In the genomic region with DNA sequence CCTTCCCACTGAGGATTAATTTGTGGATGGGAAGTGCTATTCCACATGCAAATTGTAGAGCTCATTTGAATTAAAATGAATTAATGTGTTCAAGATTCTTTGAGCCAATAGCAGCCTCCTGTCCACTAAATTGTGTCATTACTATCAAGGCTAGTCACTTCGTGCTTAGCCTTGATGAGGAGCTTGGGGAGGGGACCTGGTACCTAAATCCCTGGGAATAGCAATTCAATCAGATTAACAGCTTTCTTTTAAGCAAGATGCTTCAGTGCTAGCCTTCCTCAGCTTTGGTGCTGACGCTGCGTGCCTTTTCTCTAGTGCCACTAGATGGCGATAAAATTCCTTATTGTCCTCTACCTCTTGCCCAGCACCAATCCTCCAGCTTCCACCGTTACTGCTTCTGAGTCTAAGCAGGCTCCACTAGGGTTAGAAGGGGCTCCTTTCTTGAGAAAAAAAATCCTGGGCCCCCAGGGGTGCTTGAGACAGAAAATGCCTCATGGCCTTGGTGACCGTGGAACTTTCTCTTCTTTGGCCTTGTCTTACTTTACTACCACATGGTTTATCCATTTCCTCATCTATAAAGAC, we compare ENCODE assay signal across 8 mouse cellular contexts.
A peak's percentile ranks its signal among the peaks of the same experiment; 100 is the strongest.
DNase-seq lines count a peak whose midpoint lies in the region; ATAC-seq and TF ChIP-seq lines count a peak whose summit lies in the region.

No protein-coding gene starts in this region.

- TF ChIP-seq CTCF in liver, adult 2 months (IDR thresholded peaks at IDR 0.05; ENCODE audit: low read depth, low read length): 0 out of 2 replicates have a peak, but pooled peaks have one; percentile 11
- TF ChIP-seq CTCF in layer of hippocampus, adult 2 months (conservative IDR thresholded peaks at IDR 0.05): peak; percentile 90

- no peak for TF ChIP-seq POLR2A in liver, adult 2 months (IDR thresholded peaks at IDR 0.05; ENCODE audit: extremely low read depth, insufficient read depth, low read length)

- H3K36me3 ChIP-seq in liver, adult 2 months (ENCODE audit: control insufficient read depth, insufficient read depth, low read length): no peaks in the 10 kb centered on the region
- no peaks in the 10 kb centered on the region for H3K36me3 ChIP-seq in liver, embryonic 12.5 days

- no peaks in the 10 kb centered on the region for H3K9me3 ChIP-seq in liver, embryonic 12.5 days (replicated peaks)

- WGBS in liver, adult 2 months: 10% methylated on average over 6 of the region's 6 CpGs
- 10% methylated on average over 6 of the region's 6 CpGs for WGBS in liver, embryonic 12.5 days (ENCODE audit: insufficient replicate concordance)

- no peak overlapping the region for H3K4me3 ChIP-seq in liver, adult 2 months (ENCODE audit: insufficient read depth, low read depth, low read length)
- no peak overlapping the region for H3K4me3 ChIP-seq in liver, embryonic 12.5 days
- H3K4me3 ChIP-seq in layer of hippocampus, adult 2 months: no peak overlapping the region

- H3K4me1 ChIP-seq in liver, adult 2 months (ENCODE audit: control insufficient read depth, insufficient read depth, low read length): no peaks in the 10 kb centered on the region
- H3K4me1 ChIP-seq in liver, embryonic 12.5 days: no peaks in the 10 kb centered on the region

- ATAC-seq in liver, embryonic 12.5 days: no peak
- peak; percentile 100 for ATAC-seq in frontal cortex, adult (ENCODE audit: low TSS enrichment)

- DNase-seq in liver, adult 2 months (ENCODE audit: extremely low read depth, low read depth, low spot score): no peak
- peak; percentile 72 for DNase-seq in cerebellum, adult 8-10 months
- peak; percentile 23 to 32 for DNase-seq in layer of hippocampus, adult 2 months (ENCODE audit: low spot score in 2 of 2)
- peak; percentile 0 for DNase-seq in lung, postnatal 25 days (ENCODE audit: low spot score)
- DNase-seq in right cerebral cortex, postnatal 36 days (ENCODE audit: low spot score in 2 of 2): peak; percentile 9 to 18
- DNase-seq in gastrocnemius, postnatal 36 days: no peak

- H3K27ac ChIP-seq in liver, adult 2 months (replicated peaks; ENCODE audit: insufficient read depth, low read depth, low read length): no peak overlapping the region
- H3K27ac ChIP-seq in liver, embryonic 12.5 days: no peak overlapping the region
- no peak overlapping the region for H3K27ac ChIP-seq in layer of hippocampus, adult 2 months

- H3K4me2 ChIP-seq in liver, embryonic 12.5 days: no peak overlapping the region

- H3K27me3 ChIP-seq in liver, adult 2 months (ENCODE audit: control insufficient read depth, insufficient read depth, low read length): no peaks in the 10 kb centered on the region
- H3K27me3 ChIP-seq in liver, embryonic 12.5 days (replicated peaks): no peaks in the 10 kb centered on the region

- H3K79me2 ChIP-seq in liver, adult 2 months (ENCODE audit: control insufficient read depth, insufficient read depth, low read length): no peaks in the 10 kb centered on the region

- H3K9ac ChIP-seq in liver, adult 2 months (ENCODE audit: low read depth, low read length): no peak overlapping the region
- no peak overlapping the region for H3K9ac ChIP-seq in liver, embryonic 12.5 days

- intact Hi-C loops in gastrocnemius, postnatal 36 days (cut with DNase I): no loop called here

Comparison
In these comparisons a context has a peak if more than half of its experiments do, and no peak if none do; other contexts are left out.
1. DNase-seq: peak in cerebellum, adult 8-10 months (single experiment), layer of hippocampus, adult 2 months (2 of 2), lung, postnatal 25 days (single experiment) and right cerebral cortex, postnatal 36 days (2 of 2); none in liver, adult 2 months (single experiment) and gastrocnemius, postnatal 36 days (0 of 2).